Mouse (Mus musculus) gastrocnemius, postnatal 4 days (tissue): ENCODE data around the gene Ankrd34b. TPM values are rescaled to one million over a fixed set of nuclear protein-coding genes. Genes with fewer than 3 reads are reported as not detected.

Source experiments
- DNase-seq, 2 experiments: peaks; one replicate each; pipeline ENCODE4 v3.0.0; 2021 to 2022; ENCODE audit warnings: low spot score in 2 of 2, mixed read lengths in 2 of 2
- long read RNA-seq, 2 experiments: library from polyadenylated mRNA; stranded (forward); transcript quantifications; one replicate each; pipeline ENCODE4 v2.0.0; 2021
- total RNA-seq, 2 experiments: library from RNA; stranded (reverse); gene quantifications; 2 replicates each; pipeline ENCODE4 v1.2.3; 2021

The Ankrd34b gene
- not detected for total RNA-seq
- long read RNA-seq, experiment 1, result 0 reads
- long read RNA-seq, experiment 2, result 0 reads

DNA sequence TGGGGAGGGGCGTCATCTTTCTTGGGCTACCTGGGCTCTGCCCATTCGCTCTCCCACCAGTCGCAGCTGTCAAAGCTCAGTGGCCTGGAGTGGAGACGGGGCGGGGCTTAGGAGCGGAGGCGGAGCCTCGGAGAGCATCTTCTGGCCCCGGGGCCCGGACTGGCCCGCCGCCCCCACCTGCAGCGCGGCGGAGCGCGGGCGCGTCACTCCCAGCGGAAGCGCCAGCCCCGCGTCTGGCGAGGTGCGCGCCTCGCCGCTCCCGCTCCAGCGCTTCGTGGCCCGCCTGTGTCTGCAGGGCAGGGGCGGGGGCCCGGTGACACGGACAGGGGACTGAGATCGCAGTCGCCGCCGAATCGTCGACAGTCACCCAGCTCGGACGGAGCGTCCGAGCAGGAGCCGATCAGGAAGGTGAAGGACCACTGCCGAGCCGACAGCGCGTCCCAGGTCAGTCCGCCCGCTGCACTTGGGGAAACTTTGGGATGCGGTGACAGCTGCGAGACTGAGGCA, at the start of gene Ankrd34b:
Gene Ankrd34b (plus strand): TSS at position 139 of the 507 bp plus-strand sequence.
- DNase-seq, result peak in 1 of 2 experiments; percentile 14

DNA sequence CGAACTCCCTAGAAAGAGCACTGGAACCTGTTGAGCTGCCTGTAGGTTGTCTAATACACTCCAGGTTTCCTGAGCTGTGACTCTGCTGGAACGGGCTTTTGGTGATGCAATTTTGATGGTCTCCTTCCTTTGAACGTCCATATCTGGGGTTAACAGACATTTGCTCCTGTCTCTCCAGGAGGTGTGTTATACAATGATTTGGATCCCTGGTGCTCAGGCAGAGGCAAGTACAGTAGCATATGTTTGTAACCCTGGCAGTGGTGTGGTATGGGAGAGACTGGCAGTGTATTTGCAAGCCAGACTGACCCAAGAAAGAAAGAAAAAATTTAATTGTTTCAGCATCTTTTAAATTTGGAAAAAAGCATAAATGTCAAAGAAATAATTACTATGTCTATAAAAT, 38.3 kb upstream of the Ankrd34b start:
- DNase-seq, result no peak

DNA sequence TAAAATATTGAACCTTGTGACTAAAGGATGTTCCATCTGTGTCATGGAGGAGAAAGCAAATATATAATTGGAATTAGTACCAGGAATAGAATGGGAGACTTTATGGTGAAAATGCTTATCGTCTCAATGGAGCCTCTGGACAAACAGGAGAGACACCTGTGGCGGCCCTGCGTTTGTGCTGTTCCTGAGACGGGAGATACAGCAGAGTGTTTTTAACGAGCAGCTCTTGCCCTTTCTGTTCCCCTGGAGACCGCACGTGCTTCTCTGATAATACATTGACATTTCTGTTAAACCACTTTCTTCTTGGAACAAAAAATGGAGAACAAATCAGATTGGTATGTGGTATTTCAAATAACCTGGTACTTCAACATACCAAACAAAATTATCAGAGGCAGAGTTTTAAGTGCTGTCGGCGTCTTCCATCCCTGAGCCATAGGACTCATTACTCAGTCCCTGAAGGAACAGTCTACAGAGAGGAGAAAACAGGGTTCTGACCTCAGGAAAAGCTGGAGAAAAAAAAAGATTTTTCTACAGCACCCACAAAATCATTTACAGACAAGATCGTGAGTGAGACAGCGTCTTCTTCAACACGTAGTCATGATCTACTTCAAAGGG, 32.5 kb upstream of the Ankrd34b start:
- no peak for DNase-seq

DNA sequence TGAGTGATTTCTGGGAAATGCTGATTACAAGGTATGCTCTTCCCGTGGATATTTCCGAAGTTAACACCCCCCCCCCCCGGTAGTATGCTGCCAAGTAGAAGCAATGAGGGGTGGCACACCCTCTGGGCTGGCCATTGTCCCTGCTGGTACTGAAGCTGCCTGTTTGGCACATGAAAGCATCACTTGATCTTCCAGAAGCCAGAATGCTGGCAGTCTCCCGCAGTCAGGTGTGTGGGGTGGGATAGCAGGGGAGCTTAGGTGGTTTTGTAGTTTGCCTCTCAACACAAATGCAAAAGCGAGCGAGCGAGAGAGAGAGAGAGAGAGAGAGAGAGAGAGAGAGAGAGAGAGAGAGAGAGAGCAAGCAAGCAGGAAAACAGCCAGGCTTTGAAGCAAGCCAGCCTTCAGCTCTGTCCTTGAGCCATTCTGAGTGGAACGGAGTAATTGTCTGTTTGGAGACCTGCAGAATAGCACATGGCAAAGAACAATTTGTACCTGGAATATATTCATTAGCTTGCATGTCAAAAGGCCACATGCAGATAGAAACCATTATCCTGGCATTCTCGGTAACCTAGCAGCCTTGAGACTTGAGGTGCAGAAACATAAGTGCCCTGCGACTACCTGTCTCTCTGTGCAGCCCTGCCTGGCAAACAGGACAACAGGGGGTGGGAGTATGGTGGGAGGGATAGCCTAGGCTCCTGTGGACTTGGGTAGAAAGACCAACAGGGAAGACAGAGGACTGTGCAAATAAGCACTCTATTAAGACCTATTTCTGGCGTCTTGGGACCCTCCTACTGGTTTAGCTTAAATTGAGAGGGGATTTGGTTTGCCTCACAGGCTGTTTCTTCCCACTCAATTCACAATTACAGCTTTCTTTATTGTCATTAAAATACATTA, 27.0 kb upstream of the Ankrd34b start:
- no peak for DNase-seq

DNA sequence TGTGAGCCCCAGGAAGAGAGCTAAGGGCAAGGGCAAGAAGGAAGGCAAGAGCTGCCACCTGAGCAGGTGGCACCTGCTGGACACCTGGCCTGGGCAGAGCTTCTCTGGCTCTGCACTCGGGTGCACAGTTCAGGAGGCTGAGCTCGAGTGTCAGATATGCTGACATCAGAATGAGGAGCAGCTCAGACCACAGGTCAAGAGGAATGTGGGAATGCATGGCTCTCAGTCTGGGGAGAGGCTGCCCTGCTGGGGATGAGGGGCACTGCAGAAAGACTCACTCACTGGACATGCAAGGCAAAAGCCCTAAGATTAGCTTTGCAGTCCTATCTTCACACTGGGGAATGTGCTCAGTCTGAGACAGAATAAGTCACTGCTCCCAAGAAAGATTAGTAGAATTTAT, 23.6 kb upstream of the Ankrd34b start:
- no peak for DNase-seq

DNA sequence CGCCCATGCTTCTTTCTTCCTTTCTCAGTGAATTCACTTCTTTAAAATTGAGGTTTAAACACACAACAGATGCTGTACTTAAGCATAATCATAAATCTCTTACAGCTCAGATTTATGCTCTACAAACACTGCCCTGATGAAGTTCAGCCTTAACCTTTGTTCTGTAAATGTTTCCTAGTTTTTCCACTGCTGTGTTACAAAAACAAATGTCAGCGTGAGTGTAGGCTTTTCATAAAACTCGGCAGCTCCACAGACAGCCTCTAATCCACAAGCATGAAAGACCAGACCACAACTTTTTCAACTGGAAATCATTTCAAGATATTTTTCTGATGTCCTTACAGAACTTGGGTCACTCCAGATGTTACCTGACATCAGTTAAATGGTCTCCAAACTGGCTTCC, 22.2 kb upstream of the Ankrd34b start:
- no peak for DNase-seq

DNA sequence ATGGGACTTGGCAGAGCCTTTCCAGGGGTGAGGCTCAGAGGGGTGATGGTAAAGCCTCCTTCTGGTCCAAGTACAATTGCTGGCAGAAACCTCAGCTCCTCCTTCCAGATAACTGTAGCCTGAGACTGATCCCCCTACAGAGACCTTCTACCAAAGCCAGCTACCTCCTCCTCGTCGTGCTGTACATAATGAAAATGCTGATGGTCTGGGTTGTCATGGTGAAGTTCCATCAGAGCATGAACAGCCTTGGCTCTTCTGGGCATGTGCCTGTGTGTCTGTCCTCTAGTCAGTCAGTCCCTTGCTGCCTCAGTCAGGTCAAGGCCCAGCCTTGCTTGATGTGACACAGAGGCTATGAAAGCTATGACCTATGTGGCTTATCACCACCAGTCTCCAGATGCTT, 15.2 kb upstream of the Ankrd34b start:
- DNase-seq, result no peak

DNA sequence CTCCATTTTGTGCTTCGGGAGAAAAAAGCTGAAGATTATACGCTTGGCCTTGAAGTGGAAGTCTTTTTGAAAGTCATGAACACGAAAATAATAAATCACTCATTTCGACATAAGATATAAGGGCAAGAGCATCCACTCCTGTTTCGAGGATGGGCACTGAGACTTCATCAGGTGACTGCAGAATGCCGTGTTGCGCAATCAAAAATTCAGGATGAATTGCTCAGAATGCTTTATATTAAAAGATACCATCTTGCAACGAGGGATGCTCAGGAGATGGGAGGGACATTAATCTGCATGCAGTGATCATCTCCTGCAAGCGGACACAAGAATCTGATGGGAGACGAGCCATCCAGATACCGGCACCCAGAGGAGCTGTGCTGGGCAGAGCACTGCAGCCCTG, 6.1 kb upstream of the Ankrd34b start:
- DNase-seq, result no peak

DNA sequence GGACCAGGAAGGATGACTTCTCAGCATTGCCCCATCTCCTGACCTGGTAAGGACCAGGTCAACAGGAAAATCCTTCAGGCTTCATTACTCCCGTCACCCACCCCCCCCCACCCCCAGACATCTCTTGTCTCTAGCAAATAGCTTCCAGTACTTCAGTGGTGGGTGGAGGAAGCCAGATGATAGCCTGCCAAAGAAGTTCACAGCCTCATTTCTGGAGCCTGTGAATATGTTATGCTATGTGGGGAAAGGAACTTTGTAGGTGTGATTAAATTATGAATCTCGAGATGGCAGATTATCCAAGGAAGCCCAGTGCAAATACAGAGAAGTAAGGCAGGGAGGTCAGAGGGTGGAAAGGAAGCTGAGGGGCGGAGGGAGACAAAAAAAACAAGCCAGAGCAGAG, 2.0 kb upstream of the Ankrd34b start:
- DNase-seq, result no peak

DNA sequence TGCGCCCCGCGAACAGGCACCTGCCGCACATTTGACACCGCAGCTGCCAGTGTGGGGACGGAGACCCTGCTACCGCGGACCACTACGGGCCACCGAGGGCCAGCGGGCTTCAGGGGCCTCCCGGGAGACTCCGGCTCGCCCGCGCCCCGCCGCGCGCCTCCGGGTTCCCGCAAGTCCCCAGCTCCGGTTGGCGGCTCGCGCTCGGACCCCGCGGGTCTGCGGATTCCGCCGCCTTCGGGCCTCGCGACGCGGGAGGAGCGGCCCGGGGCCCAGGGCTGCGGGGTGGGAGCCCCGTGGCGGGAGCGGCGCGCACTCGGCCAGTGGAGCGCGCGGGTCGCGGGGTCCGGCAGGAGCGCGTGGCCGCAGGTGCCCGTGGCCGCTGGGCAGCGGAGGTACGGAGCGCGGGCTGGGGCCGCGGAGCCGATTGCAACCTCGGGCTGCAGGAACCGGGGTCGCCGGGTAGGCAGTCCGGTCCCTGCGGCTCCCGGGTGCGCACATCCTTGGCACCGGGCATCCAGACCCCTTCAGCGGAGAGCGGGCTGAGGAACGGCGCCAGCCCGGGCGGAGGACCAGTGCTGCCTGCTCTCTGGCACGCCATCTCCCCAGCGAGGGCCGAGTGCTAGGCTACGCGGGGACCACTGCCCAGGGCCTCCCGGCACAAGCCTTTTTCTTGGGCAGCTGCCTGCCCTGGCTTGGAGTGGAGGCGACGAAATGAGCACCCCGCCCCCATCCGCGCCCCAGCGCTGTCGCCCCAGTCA, 777 bp downstream of the Ankrd34b start:
- DNase-seq, result peak in 1 of 2 experiments; percentile 22

DNA sequence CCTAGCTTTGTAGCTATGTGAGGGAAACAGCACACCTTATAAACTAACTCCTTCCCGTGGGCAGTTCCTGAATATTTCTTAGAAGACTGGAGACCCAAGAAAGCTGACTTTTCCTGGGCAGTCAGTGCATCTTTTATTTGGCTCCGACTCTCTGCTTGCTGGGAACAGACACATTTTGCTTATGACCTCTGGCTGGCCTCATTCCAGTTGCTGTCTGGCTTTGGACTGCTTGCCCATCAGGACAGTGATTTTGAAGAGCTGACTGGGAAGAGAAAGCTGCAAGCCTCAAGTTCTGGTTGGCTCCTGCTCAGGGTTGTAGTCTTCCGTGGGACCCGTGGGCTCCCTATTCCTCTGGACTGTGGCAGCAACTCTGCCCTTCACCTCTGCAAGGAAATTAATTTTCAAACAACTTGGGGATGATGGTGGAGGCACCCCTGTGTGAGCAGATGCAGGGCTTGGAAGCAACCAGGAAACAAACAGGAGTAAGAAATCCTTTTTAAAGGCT, 1.7 kb downstream of the Ankrd34b start:
- no peak for DNase-seq

DNA sequence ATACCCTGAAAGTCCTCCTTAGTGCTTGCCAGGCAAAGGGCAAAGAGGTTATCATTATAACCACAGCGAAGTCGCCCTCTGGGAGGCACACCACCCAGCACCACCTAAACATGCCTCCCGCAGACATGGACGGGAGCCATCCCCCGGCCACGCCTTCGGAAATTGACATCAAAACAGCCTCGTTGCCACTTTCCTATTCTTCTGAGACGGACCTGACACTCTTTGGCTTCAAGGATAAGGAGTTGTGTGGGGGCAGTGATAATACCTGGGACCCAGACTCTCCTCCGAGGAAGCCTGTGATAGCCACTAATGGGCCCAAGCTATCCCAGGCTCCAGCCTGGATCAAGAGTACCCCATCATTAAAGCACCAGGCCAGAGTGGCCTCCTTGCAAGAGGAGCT, 13.0 kb downstream of the Ankrd34b start:
- DNase-seq, result no peak

DNA sequence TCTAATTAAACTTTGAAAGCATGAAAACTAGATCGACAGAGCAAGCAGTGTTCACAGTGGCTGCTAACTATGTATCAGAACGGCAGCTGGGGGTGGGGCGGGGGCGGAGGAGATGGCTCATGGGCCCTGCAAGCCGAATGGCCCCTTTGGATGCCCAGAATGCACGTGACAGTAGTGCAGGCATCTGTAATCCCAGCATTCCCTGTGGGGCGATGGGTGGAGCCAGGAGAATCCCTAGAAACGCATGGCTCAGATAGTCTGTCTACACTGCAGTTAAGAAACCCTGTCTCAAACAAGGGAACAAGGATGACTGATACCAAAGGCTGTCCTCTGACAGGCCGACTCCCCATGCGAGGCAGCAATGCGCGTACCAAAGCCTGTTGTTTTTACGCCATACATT, 14.6 kb downstream of the Ankrd34b start:
- DNase-seq, result no peak

DNA sequence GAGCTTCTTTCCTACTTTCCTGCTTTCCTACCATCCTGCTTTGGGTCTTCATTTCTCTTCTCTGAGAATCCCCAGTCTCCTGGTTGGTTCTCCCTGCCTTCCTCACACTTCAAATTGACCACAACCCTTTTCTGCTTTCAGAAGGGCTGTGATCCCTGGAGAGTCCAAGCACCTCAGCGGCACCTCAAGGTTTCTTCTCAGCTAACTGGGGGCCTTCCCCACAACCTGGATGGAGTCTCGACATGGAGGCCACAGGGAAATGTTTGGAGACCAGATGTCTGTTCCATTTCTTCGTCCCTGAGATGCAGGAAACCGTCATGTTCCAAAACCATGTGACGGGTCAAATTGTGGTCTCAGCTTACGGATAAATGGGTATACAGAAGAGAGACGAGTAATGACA, 21.2 kb downstream of the Ankrd34b start:
- peak in 1 of 2 experiments; percentile 11 for DNase-seq

DNA sequence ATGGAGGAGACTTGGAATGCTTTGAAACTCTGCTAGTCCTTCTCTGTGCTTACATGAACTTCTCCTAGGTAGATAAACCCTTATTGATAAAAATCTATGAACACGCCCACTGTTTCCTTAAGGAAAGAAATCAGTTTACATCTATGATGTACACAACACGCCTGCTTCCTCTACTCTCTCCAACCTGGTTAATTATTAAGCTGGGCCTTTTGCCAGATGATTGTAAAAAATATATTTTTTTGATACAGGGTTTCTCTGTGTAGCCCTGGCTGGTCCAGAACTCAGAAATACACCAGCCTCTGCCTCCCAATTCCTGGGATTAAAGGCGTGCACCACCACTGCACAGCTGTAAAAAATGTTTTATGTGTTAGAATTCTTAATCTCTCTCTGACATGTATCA, 39.0 kb downstream of the Ankrd34b start:
- no peak for DNase-seq

DNA sequence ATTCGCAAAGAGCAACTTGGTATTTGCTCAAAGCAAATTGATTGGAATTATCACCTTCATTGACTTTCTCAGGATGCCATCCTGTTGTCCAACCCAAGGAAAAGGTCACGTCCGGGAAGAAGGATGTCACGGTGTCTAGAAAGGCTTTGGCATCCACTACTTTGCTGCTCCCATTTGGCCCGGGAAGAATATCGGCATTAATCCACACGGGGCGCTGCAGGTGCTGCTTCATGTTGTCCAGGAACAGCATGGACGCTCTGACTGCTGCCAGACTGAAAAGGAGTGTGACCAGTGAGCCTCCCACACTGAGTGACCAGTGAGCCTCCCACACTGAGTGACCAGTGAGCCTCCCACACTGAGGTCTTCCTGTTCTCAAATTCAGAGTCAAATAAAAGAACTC, 42.2 kb downstream of the Ankrd34b start:
- DNase-seq, result no peak

DNA sequence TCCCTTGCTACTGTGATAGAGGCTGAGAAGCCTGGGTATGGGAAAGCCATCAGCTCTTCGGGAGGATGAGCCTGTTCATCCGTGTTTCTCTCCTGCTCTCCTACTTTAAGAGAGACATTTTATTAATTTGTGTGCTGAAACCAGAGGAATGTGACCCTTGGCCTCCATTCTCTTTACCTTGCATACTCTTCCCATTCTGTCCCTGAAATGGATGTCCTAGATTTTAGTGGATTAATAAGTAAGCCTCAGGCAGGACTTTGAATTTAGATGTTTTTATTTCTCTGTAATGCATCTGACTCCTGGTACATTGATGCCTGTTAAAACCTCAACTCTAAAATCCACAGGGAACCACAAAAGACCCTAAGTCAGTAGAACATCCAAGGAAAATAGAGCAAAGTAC, 43.7 kb downstream of the Ankrd34b start:
- no peak for DNase-seq

DNA sequence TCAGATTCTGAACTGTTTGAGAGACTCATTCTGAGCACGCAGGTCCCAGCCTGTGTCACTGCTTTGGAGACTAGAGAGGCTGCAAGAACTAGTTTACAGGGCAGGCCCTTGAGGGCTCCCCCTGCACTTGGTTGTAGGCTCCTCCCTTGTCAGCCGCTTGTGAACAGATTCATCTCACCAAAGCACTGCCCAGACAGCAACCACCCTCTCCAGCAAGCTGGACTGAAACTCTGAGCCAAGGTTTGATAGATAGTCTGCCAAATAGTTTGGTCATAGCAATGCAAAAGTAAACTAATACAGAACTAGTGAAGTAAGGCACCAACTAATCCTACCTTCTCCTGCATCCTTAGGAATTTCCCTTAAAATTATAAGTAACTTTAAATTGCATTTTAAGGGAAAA, 44.5 kb downstream of the Ankrd34b start:
- DNase-seq, result no peak

DNA sequence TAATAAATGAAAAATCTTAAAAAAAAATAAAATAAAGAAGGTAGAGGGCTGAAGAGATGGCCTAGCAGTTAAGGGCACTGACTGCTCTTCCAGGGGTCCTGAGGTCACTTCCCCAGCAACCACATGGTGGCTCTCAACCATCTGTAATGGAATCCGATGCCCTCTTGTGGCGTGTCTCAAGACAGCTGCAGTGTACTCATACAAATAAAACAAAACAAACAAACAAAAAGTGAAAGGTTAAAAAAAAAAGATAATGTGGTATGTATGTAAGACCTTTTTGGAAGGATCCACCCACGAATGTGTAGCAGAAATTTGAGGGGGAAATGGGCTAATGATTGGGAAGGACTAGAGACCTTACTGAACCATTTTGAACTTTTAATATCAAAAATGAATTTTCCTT, 57.7 kb downstream of the Ankrd34b start:
- peak in 1 of 2 experiments; percentile 31 for DNase-seq

DNA sequence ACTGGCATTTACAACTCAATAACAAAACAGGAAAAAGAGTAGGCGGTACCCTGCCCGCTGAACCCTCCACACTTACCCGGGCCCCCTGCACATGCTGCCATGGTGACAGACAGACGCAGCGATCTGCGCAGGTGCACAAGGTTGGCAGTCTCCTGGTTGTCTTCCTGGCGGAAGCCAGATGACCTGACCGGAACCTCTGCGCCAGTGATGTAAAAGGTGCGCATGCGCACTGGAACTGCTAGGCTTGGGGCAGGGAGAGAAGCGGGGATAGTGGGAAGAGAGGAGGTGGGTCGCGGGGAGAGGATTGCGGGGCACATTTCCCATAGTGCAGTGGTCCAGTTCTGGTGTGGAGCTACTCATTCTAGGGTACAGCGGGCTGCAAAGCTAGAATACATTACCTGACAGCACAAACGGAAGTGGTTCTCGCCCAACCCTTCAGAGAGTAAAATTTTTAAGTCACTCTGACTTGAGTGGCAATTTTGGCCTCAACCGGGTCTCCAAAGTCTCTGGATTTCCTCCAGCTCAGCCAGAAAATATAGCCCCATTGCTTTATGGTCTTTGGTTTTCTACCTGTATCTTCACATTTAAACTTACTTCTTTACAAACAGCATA, 58.3 kb downstream of the Ankrd34b start, which contains the start of gene Fam151b:
Gene Fam151b (minus strand): TSS at position 164 of the 612 bp plus-strand sequence.
- peak; percentile 66 to 85 for DNase-seq

DNA sequence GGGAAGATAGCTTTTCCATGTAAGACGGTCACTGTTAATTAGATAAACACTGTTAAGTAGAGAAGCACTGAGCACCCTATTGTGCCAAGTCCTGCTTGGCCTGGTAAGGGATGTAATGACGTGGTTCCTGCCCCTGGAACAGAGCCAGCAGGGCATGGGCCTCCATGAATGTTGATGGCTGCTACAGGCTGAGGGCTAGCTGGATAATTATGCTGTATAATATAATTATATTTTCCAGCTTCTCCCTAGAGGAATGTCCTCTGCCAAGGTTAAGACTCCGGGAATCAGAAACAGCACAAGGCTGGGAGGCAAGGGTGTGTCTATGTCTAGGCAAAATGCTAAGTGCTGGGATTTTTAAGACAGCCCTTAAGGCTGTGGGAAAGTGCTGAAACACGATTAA, 65.1 kb downstream of the Ankrd34b start:
- DNase-seq, result peak in 1 of 2 experiments; percentile 15
